Mouse (Mus musculus): ENCODE data around the gene Cpeb4. TPM values are rescaled to one million over a fixed set of nuclear protein-coding genes. Genes with fewer than 3 reads are reported as not detected.
A peak's percentile ranks its signal among the peaks of the same experiment; 100 is the strongest.

Cpeb4 gene
- 6.2 and 6.7 TPM in 2 replicates for polyA plus RNA-seq (2015; fragmentation: Nextera tagmentation; extraction: Ambion mirVana)

DNA sequence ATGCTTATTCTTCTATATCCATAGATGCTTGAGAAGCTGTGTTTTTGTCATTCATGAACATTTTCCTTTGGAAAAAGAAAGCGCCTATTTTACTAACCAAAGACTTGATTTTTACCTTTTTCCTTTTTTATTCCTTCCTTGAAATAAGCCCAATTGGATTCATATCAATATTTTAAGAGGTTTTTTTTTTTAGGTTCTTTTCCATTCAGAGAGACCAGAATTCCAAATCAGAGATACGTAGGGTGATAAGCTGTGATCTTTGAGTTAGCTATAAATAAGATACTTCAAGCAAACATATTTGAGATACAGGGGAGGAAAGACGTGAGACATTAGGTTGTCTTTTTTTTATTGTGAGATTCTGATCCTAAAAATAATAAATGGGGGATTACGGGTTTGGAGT lies at the start of gene Cpeb4:
TSS of gene Cpeb4 (plus strand) at position 301 of the 400 bp plus-strand sequence.
- H3K4me2 ChIP-seq, result peak within 1 kb of the TSS; percentile 87
- no peaks in the 10 kb centered on the region for H3K36me3 ChIP-seq
- no peaks in the 10 kb centered on the region for H3K9me3 ChIP-seq
- H3K27ac ChIP-seq (replicated peaks), result peak within 1 kb of the TSS; percentile 87
- peak within 1 kb of the TSS; percentile 91 for H3K4me3 ChIP-seq
- ATAC-seq (ENCODE audit: extremely low read depth, insufficient number of reproducible peaks, low FRiP score, low TSS enrichment), result no peak
- 49% methylated on average over 4 of the region's 4 CpGs for WGBS
- no peaks in the 10 kb centered on the region for H3K27me3 ChIP-seq (replicated peaks)
- peak within 1 kb of the TSS; percentile 96 for H3K9ac ChIP-seq
- H3K4me1 ChIP-seq, result peaks cover 36% of the 10 kb centered on the region

GRCm38 (mm10) chr11:31822556-31822955 lies 49.5 kb upstream of the Cpeb4 start:
- H3K36me3 ChIP-seq, result no peaks in the 10 kb centered on the region
- whole genome bisulfite sequencing, result 75% methylated on average over 9 of the region's 9 CpGs
- H3K27ac ChIP-seq (replicated peaks), result no peak overlapping the region
- no peak overlapping the region for H3K4me2 ChIP-seq
- no peak for ATAC-seq (ENCODE audit: extremely low read depth, insufficient number of reproducible peaks, low FRiP score, low TSS enrichment)
- H3K9ac ChIP-seq, result no peak overlapping the region
- H3K9me3 ChIP-seq, result no peaks in the 10 kb centered on the region
- H3K4me3 ChIP-seq, result no peak overlapping the region
- H3K27me3 ChIP-seq (replicated peaks), result no peaks in the 10 kb centered on the region
- peaks cover 23% of the 10 kb centered on the region for H3K4me1 ChIP-seq

GRCm38 (mm10) chr11:31823513-31823912 lies 48.5 kb upstream of the Cpeb4 start:
- Histone ChIP-seq H3K4me3 (no peak overlapping the region), H3K9me3 (no peaks in the 10 kb centered on the region), H3K36me3 (no peaks in the 10 kb centered on the region), H3K4me1 (peaks cover 32% of the 10 kb centered on the region), H3K27ac (replicated peaks) (no peak overlapping the region), H3K27me3 (replicated peaks) (no peaks in the 10 kb centered on the region), H3K9ac (no peak overlapping the region), H3K4me2 (no peak overlapping the region)
- ATAC-seq (ENCODE audit: extremely low read depth, insufficient number of reproducible peaks, low FRiP score, low TSS enrichment), result no peak
- 91% methylated on average over 7 of the region's 7 CpGs for WGBS

DNA sequence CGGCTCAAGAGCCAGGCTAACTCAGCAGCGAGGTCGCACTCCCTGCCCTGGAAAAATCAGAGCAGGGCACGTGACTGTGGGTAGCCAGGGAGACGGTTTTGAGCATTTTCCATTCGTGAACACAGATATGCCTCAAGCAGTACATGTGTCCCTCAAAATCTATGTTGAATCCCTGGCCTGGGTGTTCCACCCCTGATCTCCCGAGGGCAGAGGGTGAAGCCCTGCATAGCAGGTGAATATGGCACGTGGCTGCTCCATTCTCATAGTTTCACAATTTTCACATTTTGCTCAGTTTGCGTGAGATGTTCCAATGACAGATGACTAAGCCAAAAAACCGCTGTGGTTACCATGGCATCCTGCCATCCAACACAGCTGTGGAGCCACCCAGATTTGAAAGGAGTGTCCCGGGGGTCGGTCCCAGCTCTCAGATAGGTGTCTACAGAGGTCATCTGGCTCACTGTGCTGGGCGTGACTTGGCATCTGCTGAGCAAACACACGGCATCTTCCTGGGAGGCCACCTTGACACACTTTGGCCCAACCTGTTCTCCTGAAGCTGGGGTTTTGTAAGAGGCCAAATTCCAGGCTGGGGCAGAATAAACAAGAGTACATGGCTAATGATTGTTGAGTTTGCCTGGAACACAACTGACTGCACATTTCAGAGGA lies 47.4 kb upstream of the Cpeb4 start:
- WGBS, result 62% methylated on average over 14 of the region's 14 CpGs
- Histone ChIP-seq H3K4me3 (no peak overlapping the region), H3K27ac (replicated peaks) (no peak overlapping the region), H3K27me3 (replicated peaks) (no peaks in the 10 kb centered on the region), H3K36me3 (no peaks in the 10 kb centered on the region), H3K4me1 (peaks cover 35% of the 10 kb centered on the region), H3K4me2 (no peak overlapping the region), H3K9me3 (no peaks in the 10 kb centered on the region), H3K9ac (no peak overlapping the region)
- no peak for ATAC-seq (ENCODE audit: extremely low read depth, insufficient number of reproducible peaks, low FRiP score, low TSS enrichment)

GRCm38 (mm10) chr11:31828011-31828770 lies 43.8 kb upstream of the Cpeb4 start:
- whole genome bisulfite sequencing, result 60% methylated on average over 4 of the region's 4 CpGs
- H3K9ac ChIP-seq, result no peak overlapping the region

DNA sequence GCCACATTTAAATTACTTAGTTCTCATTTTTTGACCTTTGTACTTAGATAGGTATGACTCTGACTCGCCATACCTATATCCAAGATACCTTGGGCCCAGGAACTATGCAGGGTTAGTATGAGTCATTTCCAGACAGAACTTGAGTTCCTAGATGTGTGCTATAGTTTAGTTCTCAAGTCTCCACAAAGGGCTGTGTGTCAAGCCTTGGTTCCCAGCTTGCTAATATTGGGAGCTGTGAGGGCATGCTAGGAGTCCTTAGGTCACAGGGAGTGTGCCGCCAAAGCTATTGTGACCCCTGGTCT lies 43.3 kb upstream of the Cpeb4 start:
- Histone ChIP-seq H3K9me3 (no peaks in the 10 kb centered on the region), H3K4me1 (peaks cover 56% of the 10 kb centered on the region), H3K4me3 (no peak overlapping the region), H3K27me3 (replicated peaks) (no peaks in the 10 kb centered on the region), H3K36me3 (no peaks in the 10 kb centered on the region), H3K9ac (no peak overlapping the region), H3K27ac (replicated peaks) (no peak overlapping the region), H3K4me2 (no peak overlapping the region)
- WGBS, result 74% methylated on average over 2 of the region's 2 CpGs
- ATAC-seq (ENCODE audit: extremely low read depth, insufficient number of reproducible peaks, low FRiP score, low TSS enrichment), result no peak

More at GRCm38 (mm10) chr11:31828011-31828770, 43.8 kb upstream of the Cpeb4 start:
- Histone ChIP-seq H3K4me1 (peaks cover 51% of the 10 kb centered on the region), H3K4me2 (no peak overlapping the region), H3K4me3 (no peak overlapping the region), H3K36me3 (no peaks in the 10 kb centered on the region), H3K9me3 (no peaks in the 10 kb centered on the region), H3K27me3 (replicated peaks) (no peaks in the 10 kb centered on the region), H3K27ac (replicated peaks) (peak overlapping the region; percentile 32; the same call in 1 of the 2 replicates)
- ATAC-seq (ENCODE audit: extremely low read depth, insufficient number of reproducible peaks, low FRiP score, low TSS enrichment), result no peak

DNA sequence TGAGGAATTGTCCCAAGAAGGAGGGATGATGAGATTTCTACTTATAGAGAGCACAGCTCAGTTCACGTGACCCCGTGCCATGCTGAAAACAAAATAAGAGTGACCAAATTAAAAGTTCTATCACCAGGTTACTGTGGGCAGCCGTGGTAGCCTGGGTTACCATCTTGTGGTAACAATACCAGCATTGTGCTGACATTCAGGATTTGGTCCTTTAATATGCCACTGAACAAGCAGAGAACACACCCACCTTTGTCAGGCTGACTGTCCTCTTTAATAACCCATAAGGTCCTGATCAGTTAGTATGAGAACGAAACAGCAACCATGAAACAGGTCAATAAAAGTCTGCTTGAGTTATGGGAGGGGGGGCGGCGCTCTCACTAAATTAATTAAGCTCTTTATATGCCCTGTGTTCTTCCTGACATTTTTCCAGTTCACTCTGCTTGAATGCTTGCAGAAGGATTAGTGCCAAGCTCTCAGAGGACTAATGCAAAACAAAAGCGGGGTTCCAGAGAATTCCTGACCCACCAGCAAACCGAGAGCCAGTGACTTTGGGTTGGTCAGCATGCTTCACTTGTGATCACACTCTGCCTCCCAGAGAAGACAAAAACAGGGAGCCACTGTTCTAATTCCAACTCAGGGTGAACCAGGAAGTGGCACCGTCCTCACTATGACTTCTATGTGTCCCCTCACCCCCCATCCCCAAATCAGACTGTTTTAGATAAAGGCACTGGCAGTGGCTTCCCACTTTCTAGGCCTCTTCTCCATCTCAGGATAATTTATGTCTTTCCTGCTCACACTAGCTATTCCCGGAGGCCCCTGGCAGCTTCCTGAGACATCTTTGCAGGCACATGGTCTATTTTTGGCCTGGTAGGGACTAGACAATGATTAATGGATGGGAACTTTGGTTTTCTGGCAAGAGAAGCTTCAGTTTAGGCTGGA lies 41.5 kb upstream of the Cpeb4 start:
- Histone ChIP-seq H3K4me1 (peaks cover 50% of the 10 kb centered on the region), H3K9ac (no peak overlapping the region), H3K4me3 (no peak overlapping the region), H3K4me2 (no peak overlapping the region), H3K27me3 (replicated peaks) (no peaks in the 10 kb centered on the region), H3K36me3 (no peaks in the 10 kb centered on the region), H3K27ac (replicated peaks) (peak overlapping the region; percentile 56), H3K9me3 (no peaks in the 10 kb centered on the region)
- whole genome bisulfite sequencing, result 67% methylated on average over 10 of the region's 10 CpGs
- no peak for ATAC-seq (ENCODE audit: extremely low read depth, insufficient number of reproducible peaks, low FRiP score, low TSS enrichment)

DNA sequence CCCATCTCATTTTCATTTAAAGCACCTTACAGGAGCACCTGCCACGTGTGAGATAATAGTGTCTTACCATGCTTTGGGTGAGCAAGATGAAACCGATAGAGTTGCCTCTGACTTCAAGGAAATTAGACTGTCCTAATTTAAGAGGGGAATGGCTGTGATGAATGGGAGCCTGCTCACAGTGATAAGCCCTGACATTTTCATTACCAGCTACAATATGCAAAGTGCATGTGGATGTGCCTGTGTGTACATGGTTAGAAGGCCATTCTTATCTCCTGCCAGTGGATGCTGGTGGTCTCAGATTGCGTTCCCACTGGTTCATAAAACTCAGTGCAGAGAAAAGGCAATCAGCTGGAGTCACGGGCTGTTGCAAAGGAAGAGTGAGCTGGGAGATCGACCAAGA lies 40.6 kb upstream of the Cpeb4 start:
- Histone ChIP-seq H3K36me3 (no peaks in the 10 kb centered on the region), H3K9me3 (no peaks in the 10 kb centered on the region), H3K27ac (replicated peaks) (peak overlapping the region; percentile 56; the same call in 1 of the 2 replicates), H3K4me3 (no peak overlapping the region), H3K4me1 (peaks cover 55% of the 10 kb centered on the region), H3K4me2 (no peak overlapping the region), H3K27me3 (replicated peaks) (no peaks in the 10 kb centered on the region), H3K9ac (no peak overlapping the region)
- ATAC-seq (ENCODE audit: extremely low read depth, insufficient number of reproducible peaks, low FRiP score, low TSS enrichment), result no peak
- 67% methylated on average over 5 of the region's 5 CpGs for WGBS

GRCm38 (mm10) chr11:31831983-31832382 lies 40.0 kb upstream of the Cpeb4 start:
- no peak overlapping the region for H3K4me3 ChIP-seq
- 81% methylated on average over 5 of the region's 5 CpGs for WGBS
- H3K4me2 ChIP-seq, result no peak overlapping the region
- H3K27me3 ChIP-seq (replicated peaks), result no peaks in the 10 kb centered on the region
- no peaks in the 10 kb centered on the region for H3K9me3 ChIP-seq
- ATAC-seq (ENCODE audit: extremely low read depth, insufficient number of reproducible peaks, low FRiP score, low TSS enrichment), result no peak
- peaks cover 58% of the 10 kb centered on the region for H3K4me1 ChIP-seq
- no peaks in the 10 kb centered on the region for H3K36me3 ChIP-seq
- H3K9ac ChIP-seq, result no peak overlapping the region
- no peak overlapping the region for H3K27ac ChIP-seq (replicated peaks)

DNA sequence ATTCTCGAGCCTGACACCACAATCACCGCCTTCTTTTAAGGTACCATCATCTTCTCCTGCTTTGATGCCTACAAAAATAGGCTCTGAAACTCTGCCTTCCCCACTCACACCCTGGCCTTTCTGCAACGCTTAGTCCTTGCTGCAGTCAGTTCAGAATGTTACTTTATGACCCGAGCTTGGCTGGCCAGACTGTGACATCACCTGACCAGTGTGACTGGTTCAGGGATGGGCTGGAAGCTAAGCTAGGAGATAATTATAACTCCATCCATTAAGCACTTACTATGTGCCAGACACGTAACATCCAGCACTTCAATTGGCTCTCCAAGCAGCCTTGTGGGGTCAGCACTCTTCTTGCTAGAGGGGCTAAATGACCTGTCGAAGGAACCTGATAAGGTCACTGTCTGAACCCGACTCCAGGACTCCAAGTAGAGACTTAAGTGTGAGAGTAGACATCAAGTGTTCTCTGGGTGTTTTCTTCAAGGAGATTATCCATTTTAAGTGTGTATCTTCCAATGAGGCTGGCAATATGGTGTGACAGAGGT lies 39.5 kb upstream of the Cpeb4 start:
- no peaks in the 10 kb centered on the region for H3K27me3 ChIP-seq (replicated peaks)
- peaks cover 58% of the 10 kb centered on the region for H3K4me1 ChIP-seq
- no peak for ATAC-seq (ENCODE audit: extremely low read depth, insufficient number of reproducible peaks, low FRiP score, low TSS enrichment)
- no peak overlapping the region for H3K9ac ChIP-seq
- H3K36me3 ChIP-seq, result no peaks in the 10 kb centered on the region
- no peak overlapping the region for H3K4me2 ChIP-seq
- no peaks in the 10 kb centered on the region for H3K9me3 ChIP-seq
- no peak overlapping the region for H3K4me3 ChIP-seq
- WGBS, result 67% methylated on average over 7 of the region's 7 CpGs
- no peak overlapping the region for H3K27ac ChIP-seq (replicated peaks)

GRCm38 (mm10) chr11:31833506-31833905 lies 38.5 kb upstream of the Cpeb4 start:
- Histone ChIP-seq H3K9ac (no peak overlapping the region), H3K36me3 (no peaks in the 10 kb centered on the region), H3K4me1 (peaks cover 57% of the 10 kb centered on the region), H3K4me3 (no peak overlapping the region), H3K27me3 (replicated peaks) (no peaks in the 10 kb centered on the region), H3K9me3 (no peaks in the 10 kb centered on the region), H3K4me2 (no peak overlapping the region), H3K27ac (replicated peaks) (no peak overlapping the region)
- WGBS, result 56% methylated on average over 2 of the region's 2 CpGs
- ATAC-seq (ENCODE audit: extremely low read depth, insufficient number of reproducible peaks, low FRiP score, low TSS enrichment), result no peak
